Mouse (Mus musculus): ENCODE data around the gene Alk. TPM values are rescaled to one million over a fixed set of nuclear protein-coding genes. Genes with fewer than 3 reads are reported as not detected.

Gene Alk
- polyA plus RNA-seq, 1 experiment = not detected

GRCm38 (mm10) chr17:72017329-72017728 is 587.1 kb downstream of the Alk start:
- no peak overlapping the region for H3K27ac ChIP-seq (ENCODE audit: insufficient read depth, low read length)
- TF ChIP-seq POLR2A (IDR thresholded peaks at IDR 0.05; ENCODE audit: insufficient read depth, low read length) = no peak
- TF ChIP-seq CTCF (IDR thresholded peaks at IDR 0.05; ENCODE audit: low read depth, low read length) = no peak
- no peak for TF ChIP-seq EP300 (IDR thresholded peaks at IDR 0.05; ENCODE audit: insufficient read depth, low read depth, low read length)
- H3K4me3 ChIP-seq (ENCODE audit: low read depth, low read length) = no peak overlapping the region
- H3K36me3 ChIP-seq (ENCODE audit: control insufficient read depth, insufficient read depth, low read length, poor library complexity, severe bottlenecking) = no peaks in the 10 kb centered on the region
- no peak overlapping the region for H3K9ac ChIP-seq (ENCODE audit: low read depth, poor library complexity, severe bottlenecking)
- no peaks in the 10 kb centered on the region for H3K4me1 ChIP-seq (ENCODE audit: control insufficient read depth, insufficient read depth, low read length)
- H3K9me3 ChIP-seq (replicated peaks; ENCODE audit: control insufficient read depth, insufficient read depth, low read length, poor library complexity, severe bottlenecking) = no peaks in the 10 kb centered on the region
- no peaks in the 10 kb centered on the region for H3K27me3 ChIP-seq (ENCODE audit: control insufficient read depth, insufficient read depth, low read length, poor library complexity, severe bottlenecking)

- Histone ChIP-seq H3K9ac (ENCODE audit: low read depth, poor library complexity, severe bottlenecking) (no peak overlapping the region), H3K36me3 (ENCODE audit: control insufficient read depth, insufficient read depth, low read length, poor library complexity, severe bottlenecking) (no peaks in the 10 kb centered on the region), H3K4me3 (ENCODE audit: low read depth, low read length) (no peak overlapping the region), H3K4me1 (ENCODE audit: control insufficient read depth, insufficient read depth, low read length) (no peaks in the 10 kb centered on the region), H3K27me3 (ENCODE audit: control insufficient read depth, insufficient read depth, low read length, poor library complexity, severe bottlenecking) (no peaks in the 10 kb centered on the region), H3K27ac (ENCODE audit: insufficient read depth, low read length) (no peak overlapping the region), H3K9me3 (replicated peaks; ENCODE audit: control insufficient read depth, insufficient read depth, low read length, poor library complexity, severe bottlenecking) (no peaks in the 10 kb centered on the region)
- no peak for TF ChIP-seq POLR2A (IDR thresholded peaks at IDR 0.05; ENCODE audit: insufficient read depth, low read length)
- no peak for TF ChIP-seq EP300 (IDR thresholded peaks at IDR 0.05; ENCODE audit: insufficient read depth, low read depth, low read length)
- TF ChIP-seq CTCF (IDR thresholded peaks at IDR 0.05; ENCODE audit: low read depth, low read length) = no peak
Measured at GRCm38 (mm10) chr17:72015253-72015652, 589.2 kb downstream of the Alk start.

- no peaks in the 10 kb centered on the region for H3K36me3 ChIP-seq (ENCODE audit: control insufficient read depth, insufficient read depth, low read length, poor library complexity, severe bottlenecking)
Measured at GRCm38 (mm10) chr17:72012775-72013174, 591.7 kb downstream of the Alk start.

GRCm38 (mm10) chr17:72009836-72010235 is 594.6 kb downstream of the Alk start:
- no peaks in the 10 kb centered on the region for H3K9me3 ChIP-seq (replicated peaks; ENCODE audit: control insufficient read depth, insufficient read depth, low read length, poor library complexity, severe bottlenecking)
- no peak overlapping the region for H3K9ac ChIP-seq (ENCODE audit: low read depth, poor library complexity, severe bottlenecking)
- no peak overlapping the region for H3K27ac ChIP-seq (ENCODE audit: insufficient read depth, low read length)
- H3K4me1 ChIP-seq (ENCODE audit: control insufficient read depth, insufficient read depth, low read length) = no peaks in the 10 kb centered on the region
- H3K27me3 ChIP-seq (ENCODE audit: control insufficient read depth, insufficient read depth, low read length, poor library complexity, severe bottlenecking) = no peaks in the 10 kb centered on the region
- TF ChIP-seq EP300 (IDR thresholded peaks at IDR 0.05; ENCODE audit: insufficient read depth, low read depth, low read length) (no peak), CTCF (IDR thresholded peaks at IDR 0.05; ENCODE audit: low read depth, low read length) (no peak), POLR2A (IDR thresholded peaks at IDR 0.05; ENCODE audit: insufficient read depth, low read length) (no peak)
- H3K36me3 ChIP-seq (ENCODE audit: control insufficient read depth, insufficient read depth, low read length, poor library complexity, severe bottlenecking) = no peaks in the 10 kb centered on the region
- H3K4me3 ChIP-seq (ENCODE audit: low read depth, low read length) = no peak overlapping the region

More at GRCm38 (mm10) chr17:72012775-72013174, 591.7 kb downstream of the Alk start:
- Histone ChIP-seq H3K27ac (ENCODE audit: insufficient read depth, low read length) (no peak overlapping the region), H3K4me1 (ENCODE audit: control insufficient read depth, insufficient read depth, low read length) (no peaks in the 10 kb centered on the region), H3K27me3 (ENCODE audit: control insufficient read depth, insufficient read depth, low read length, poor library complexity, severe bottlenecking) (no peaks in the 10 kb centered on the region), H3K4me3 (ENCODE audit: low read depth, low read length) (no peak overlapping the region), H3K9ac (ENCODE audit: low read depth, poor library complexity, severe bottlenecking) (no peak overlapping the region), H3K9me3 (replicated peaks; ENCODE audit: control insufficient read depth, insufficient read depth, low read length, poor library complexity, severe bottlenecking) (no peaks in the 10 kb centered on the region)
- no peak for TF ChIP-seq EP300 (IDR thresholded peaks at IDR 0.05; ENCODE audit: insufficient read depth, low read depth, low read length)
- TF ChIP-seq POLR2A (IDR thresholded peaks at IDR 0.05; ENCODE audit: insufficient read depth, low read length) = no peak

GRCm38 (mm10) chr17:72008389-72008788 is 596.0 kb downstream of the Alk start:
- no peaks in the 10 kb centered on the region; the same call in 1 of the 2 replicates for H3K9me3 ChIP-seq (replicated peaks; ENCODE audit: control insufficient read depth, insufficient read depth, low read length, poor library complexity, severe bottlenecking)
- H3K4me1 ChIP-seq (ENCODE audit: control insufficient read depth, insufficient read depth, low read length) = no peaks in the 10 kb centered on the region
- no peak overlapping the region for H3K27ac ChIP-seq (ENCODE audit: insufficient read depth, low read length)
- no peak overlapping the region for H3K4me3 ChIP-seq (ENCODE audit: low read depth, low read length)
- H3K9ac ChIP-seq (ENCODE audit: low read depth, poor library complexity, severe bottlenecking) = no peak overlapping the region
- no peaks in the 10 kb centered on the region for H3K36me3 ChIP-seq (ENCODE audit: control insufficient read depth, insufficient read depth, low read length, poor library complexity, severe bottlenecking)
- H3K27me3 ChIP-seq (ENCODE audit: control insufficient read depth, insufficient read depth, low read length, poor library complexity, severe bottlenecking) = no peaks in the 10 kb centered on the region
- no peak for TF ChIP-seq EP300 (IDR thresholded peaks at IDR 0.05; ENCODE audit: insufficient read depth, low read depth, low read length)
- no peak for TF ChIP-seq CTCF (IDR thresholded peaks at IDR 0.05; ENCODE audit: low read depth, low read length)
- TF ChIP-seq POLR2A (IDR thresholded peaks at IDR 0.05; ENCODE audit: insufficient read depth, low read length) = no peak

- H3K9me3 ChIP-seq (replicated peaks; ENCODE audit: control insufficient read depth, insufficient read depth, low read length, poor library complexity, severe bottlenecking) = no peaks in the 10 kb centered on the region; the same call in 1 of the 2 replicates
- H3K4me1 ChIP-seq (ENCODE audit: control insufficient read depth, insufficient read depth, low read length) = no peaks in the 10 kb centered on the region
- no peaks in the 10 kb centered on the region for H3K27me3 ChIP-seq (ENCODE audit: control insufficient read depth, insufficient read depth, low read length, poor library complexity, severe bottlenecking)
- no peak overlapping the region for H3K27ac ChIP-seq (ENCODE audit: insufficient read depth, low read length)
- H3K4me3 ChIP-seq (ENCODE audit: low read depth, low read length) = no peak overlapping the region
- H3K36me3 ChIP-seq (ENCODE audit: control insufficient read depth, insufficient read depth, low read length, poor library complexity, severe bottlenecking) = no peaks in the 10 kb centered on the region
- H3K9ac ChIP-seq (ENCODE audit: low read depth, poor library complexity, severe bottlenecking) = no peak overlapping the region
- no peak for TF ChIP-seq CTCF (IDR thresholded peaks at IDR 0.05; ENCODE audit: low read depth, low read length)
- TF ChIP-seq POLR2A (IDR thresholded peaks at IDR 0.05; ENCODE audit: insufficient read depth, low read length) = no peak
- no peak for TF ChIP-seq EP300 (IDR thresholded peaks at IDR 0.05; ENCODE audit: insufficient read depth, low read depth, low read length)
Measured at GRCm38 (mm10) chr17:72005365-72005764, 599.1 kb downstream of the Alk start.
